Mouse (Mus musculus) G1E (cell line): ENCODE data around the gene Dusp8. TPM values are rescaled to one million over a fixed set of nuclear protein-coding genes. Genes with fewer than 3 reads are reported as not detected.

Experiments
- ATAC-seq: 2 replicates; pipeline ENCODE4 v1.8.0; 2016; ENCODE audit warnings: mild to moderate bottlenecking; ENCODE audit not compliant: insufficient number of reproducible peaks, poor library complexity, low FRiP score, severe bottlenecking; ENCODE audit errors: extremely low read depth
- DNase-seq: peaks from one replicate; pipeline ENCODE4 v3.0.0; 2012; ENCODE audit warnings: low spot score
- H3K27me3 ChIP-seq: 2 replicates; pipeline ENCODE4 v1.6.1; 2012; ENCODE audit warnings: mild to moderate bottlenecking, low read length, inconsistent platforms; ENCODE audit not compliant: insufficient read depth
- H3K36me3 ChIP-seq: replicated peaks from 2 replicates; pipeline ENCODE3; 2012; ENCODE audit warnings: mild to moderate bottlenecking, inconsistent platforms
- H3K4me1 ChIP-seq: 2 replicates; pipeline ENCODE4 v1.6.1; 2012; ENCODE audit warnings: low read depth, low read length, inconsistent platforms, mixed read lengths; ENCODE audit not compliant: insufficient read depth
- H3K4me3 ChIP-seq: 2 replicates; pipeline ENCODE4 v1.5.1; 2012; ENCODE audit warnings: low read depth, mild to moderate bottlenecking, inconsistent platforms, low read length, moderate library complexity, mixed read lengths
- H3K9me3 ChIP-seq: replicated peaks from 2 replicates; pipeline ENCODE4 v1.6.1; 2012; ENCODE audit warnings: inconsistent platforms
- CTCF ChIP-seq: IDR thresholded peaks from 2 replicates; pipeline ENCODE4 v1.5.1; 2012; ENCODE audit warnings: low read depth, low read length, inconsistent platforms, mixed read lengths
- GATA1 ChIP-seq: IDR thresholded peaks from 2 replicates; pipeline ENCODE4 v1.6.1; 2012; ENCODE audit warnings: borderline replicate concordance, low read length, inconsistent platforms, mixed read lengths
- GATA2 ChIP-seq: IDR thresholded peaks from 2 replicates; pipeline ENCODE4 v1.6.1; 2012; ENCODE audit warnings: low read depth, low read length, inconsistent platforms, borderline replicate concordance
- POLR2AphosphoS5 ChIP-seq: IDR thresholded peaks from 2 replicates; pipeline ENCODE4 v1.6.1; 2012; ENCODE audit warnings: low read depth, low read length, inconsistent platforms; ENCODE audit not compliant: insufficient replicate concordance
- TAL1 ChIP-seq: conservative IDR thresholded peaks from 2 replicates; pipeline ENCODE4 v1.6.1; 2012; ENCODE audit warnings: low read depth, low read length, inconsistent platforms, mixed read lengths
- polyA plus RNA-seq: library from polyadenylated mRNA; stranded (reverse); fragments of >175 nt; gene quantifications from 2 replicates; pipeline ENCODE4 v1.2.3, GENCODE M21; 2012
- total RNA-seq, 2 experiments: library from RNA; stranded (forward) in 1 of 2; stranded (reverse) in 1 of 2; fragments of 200-1000 nt in 1 of 2; fragments of >200 nt in 1 of 2; fragmentation: Nextera tagmentation in 1 of 2; gene quantifications; 2 replicates each; pipeline ENCODE4 v1.2.3; 2014 to 2017

The Dusp8 gene
- total and polyA plus RNA-seq, 3 experiments, result 0.11 to 2.0 TPM; not detected in 1

DNA sequence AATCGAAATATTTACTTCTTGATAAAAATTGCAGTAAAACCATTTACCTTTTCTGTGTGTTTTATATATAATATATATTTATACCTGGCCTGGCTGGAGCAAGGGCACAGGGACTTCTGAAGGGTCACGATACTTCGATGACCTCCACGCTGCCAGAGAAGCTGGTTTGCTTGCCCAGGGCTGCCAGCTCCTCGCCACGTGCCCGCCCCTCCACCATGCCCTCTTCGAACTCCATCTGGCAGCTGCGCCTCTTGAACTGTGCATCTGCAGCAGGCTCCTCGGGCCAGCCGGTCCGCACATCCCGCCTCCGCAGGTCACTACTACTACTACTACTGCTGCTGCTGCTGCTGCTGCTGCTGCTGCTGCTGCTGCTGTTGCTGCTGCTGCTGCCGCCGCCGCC, 13.9 kb downstream of the Dusp8 start:
- DNase-seq (no peak), ATAC-seq (no peak)
- Histone ChIP-seq H3K36me3 (no peaks in the 10 kb centered on the region), H3K4me1 (peaks cover 4% of the 10 kb centered on the region; the same call in 1 of the 2 replicates), H3K4me3 (no peak overlapping the region), H3K9me3 (no peaks in the 10 kb centered on the region), H3K27me3 (peaks cover 39% of the 10 kb centered on the region)
- TF ChIP-seq TAL1 (no peak), GATA2 (no peak), GATA1 (no peak), POLR2AphosphoS5 (no peak), CTCF (no peak)

GRCm38 (mm10) chr7:142080876-142081275, 14.8 kb downstream of the Dusp8 start:
- H3K36me3 ChIP-seq, result no peaks in the 10 kb centered on the region
- no peak overlapping the region for H3K4me3 ChIP-seq
- H3K4me1 ChIP-seq, result no peaks in the 10 kb centered on the region
- H3K27me3 ChIP-seq, result peaks cover 43% of the 10 kb centered on the region
- no peaks in the 10 kb centered on the region for H3K9me3 ChIP-seq
- TF ChIP-seq CTCF, result no peak
- no peak for TF ChIP-seq GATA1
- DNase-seq (no peak), ATAC-seq (no peak)

DNA sequence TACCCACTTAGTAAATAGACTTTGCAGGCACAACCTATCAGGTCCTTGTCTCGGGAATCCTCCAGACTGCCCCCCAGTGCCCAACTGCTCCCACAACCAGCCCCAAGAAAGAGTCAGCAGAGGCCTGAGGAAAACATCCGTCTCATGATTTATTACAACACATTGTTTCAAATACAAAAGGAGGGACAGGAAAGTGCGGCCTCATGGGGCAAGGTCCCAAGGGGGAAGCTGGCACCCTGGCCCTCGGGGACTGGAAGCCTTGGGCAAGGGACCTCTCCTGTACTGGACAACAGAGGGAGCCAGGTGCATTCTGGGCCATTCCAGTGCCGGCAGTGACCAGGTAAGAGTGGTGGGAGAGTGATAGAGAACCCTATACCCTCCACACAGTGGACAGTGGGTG, 16.3 kb downstream of the Dusp8 start:
- no peaks in the 10 kb centered on the region for H3K36me3 ChIP-seq

DNA sequence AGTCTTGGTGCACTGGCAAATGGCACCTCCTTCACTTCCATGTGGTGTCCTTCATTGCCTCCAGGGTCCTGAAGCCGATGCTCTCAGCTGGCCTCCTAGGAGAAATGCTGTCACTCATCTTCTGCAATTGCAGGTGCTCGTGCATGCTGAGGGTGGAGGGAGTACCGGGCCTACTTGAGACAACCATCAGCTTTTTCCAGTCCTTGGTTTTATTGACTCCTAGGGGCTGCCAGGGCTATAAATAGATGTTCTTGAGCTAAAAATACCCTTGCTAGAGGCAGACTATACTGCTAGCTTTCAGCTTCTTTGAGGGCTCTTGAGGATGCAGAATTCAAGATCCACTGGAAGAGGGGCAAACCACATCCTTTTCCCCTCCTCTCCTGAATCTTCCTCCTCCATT, 18.5 kb downstream of the Dusp8 start:
- TF ChIP-seq POLR2AphosphoS5 (no peak), CTCF (no peak), TAL1 (no peak), GATA1 (no peak), GATA2 (no peak)
- peaks cover 35% of the 10 kb centered on the region for H3K27me3 ChIP-seq
- ATAC-seq, result no peak

More for the DNA sequence above, 16.3 kb downstream of the Dusp8 start:
- Histone ChIP-seq H3K4me1 (no peaks in the 10 kb centered on the region), H3K4me3 (no peak overlapping the region), H3K9me3 (no peaks in the 10 kb centered on the region), H3K27me3 (peaks cover 46% of the 10 kb centered on the region)
- no peak for DNase-seq
- ATAC-seq, result no peak
- TF ChIP-seq CTCF (no peak), GATA1 (no peak), GATA2 (no peak), POLR2AphosphoS5 (no peak), TAL1 (no peak)

GRCm38 (mm10) chr7:142074146-142074886, 21.3 kb downstream of the Dusp8 start:
- TF ChIP-seq POLR2AphosphoS5 (no peak), TAL1 (no peak), GATA2 (no peak), GATA1 (no peak), CTCF (no peak)
- H3K9me3 ChIP-seq, result no peaks in the 10 kb centered on the region
- no peak overlapping the region for H3K4me3 ChIP-seq
- ATAC-seq (no peak), DNase-seq (no peak)
- H3K27me3 ChIP-seq, result peaks cover 44% of the 10 kb centered on the region
- H3K36me3 ChIP-seq, result no peaks in the 10 kb centered on the region
- 0 out of 2 replicates have a peak, but pooled peaks cover 2% of the 10 kb centered on the region for H3K4me1 ChIP-seq

More for the DNA sequence above, 18.5 kb downstream of the Dusp8 start:
- Histone ChIP-seq H3K36me3 (no peaks in the 10 kb centered on the region), H3K4me3 (no peak overlapping the region), H3K9me3 (no peaks in the 10 kb centered on the region), H3K4me1 (no peaks in the 10 kb centered on the region)
- no peak for DNase-seq

- Histone ChIP-seq H3K9me3 (no peaks in the 10 kb centered on the region), H3K4me1 (0 out of 2 replicates have a peak, but pooled peaks cover 2% of the 10 kb centered on the region), H3K27me3 (peaks cover 51% of the 10 kb centered on the region), H3K36me3 (no peaks in the 10 kb centered on the region), H3K4me3 (no peak overlapping the region)
- ATAC-seq, result no peak
- no peak for DNase-seq
- no peak for TF ChIP-seq GATA1
- TF ChIP-seq TAL1, result no peak
- TF ChIP-seq CTCF, result no peak
- TF ChIP-seq GATA2, result no peak
- no peak for TF ChIP-seq POLR2AphosphoS5
Measured at GRCm38 (mm10) chr7:142071717-142072116, 23.9 kb downstream of the Dusp8 start.
